Mouse (Mus musculus) 416B (cell line): Measurements from ENCODE around the gene Scube3.

Source experiments
- DNase-seq: peaks from one replicate; pipeline ENCODE4 v3.0.0; 2011; ENCODE audit warnings: low read depth

Gene Scube3

GRCm38 (mm10) chr17:28141771-28142699 is at the start of gene Scube3:
Scube3 (plus strand) TSS chr17:28142141.
- DNase-seq: no peak

- peak; percentile 41 for DNase-seq
Measured at GRCm38 (mm10) chr17:28092297-28092696, 49.6 kb upstream of the Scube3 start.

DNA sequence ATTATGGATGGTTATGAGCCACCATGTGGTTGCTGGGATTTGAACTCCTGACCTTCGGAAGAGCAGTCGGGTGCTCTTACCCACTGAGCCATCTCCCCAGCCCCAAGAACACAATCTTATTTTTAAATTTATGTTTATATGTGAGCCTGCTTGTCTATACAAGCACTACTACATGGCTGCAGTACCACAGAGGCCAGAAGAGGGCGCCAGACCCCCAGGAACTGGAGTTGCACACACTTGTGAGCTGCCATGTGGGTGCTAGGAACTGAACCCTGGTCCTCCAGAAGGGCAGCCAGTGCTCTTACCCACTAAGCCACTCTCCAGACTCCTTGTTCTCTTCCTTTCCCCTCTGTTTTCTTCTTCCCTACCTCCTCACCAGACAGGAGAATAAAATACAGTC is 48.1 kb upstream of the Scube3 start:
- no peak for DNase-seq

GRCm38 (mm10) chr17:28096418-28096817 is 45.5 kb upstream of the Scube3 start:
- DNase-seq: peak; percentile 78

GRCm38 (mm10) chr17:28097308-28097707 is 44.6 kb upstream of the Scube3 start:
- DNase-seq: no peak

DNA sequence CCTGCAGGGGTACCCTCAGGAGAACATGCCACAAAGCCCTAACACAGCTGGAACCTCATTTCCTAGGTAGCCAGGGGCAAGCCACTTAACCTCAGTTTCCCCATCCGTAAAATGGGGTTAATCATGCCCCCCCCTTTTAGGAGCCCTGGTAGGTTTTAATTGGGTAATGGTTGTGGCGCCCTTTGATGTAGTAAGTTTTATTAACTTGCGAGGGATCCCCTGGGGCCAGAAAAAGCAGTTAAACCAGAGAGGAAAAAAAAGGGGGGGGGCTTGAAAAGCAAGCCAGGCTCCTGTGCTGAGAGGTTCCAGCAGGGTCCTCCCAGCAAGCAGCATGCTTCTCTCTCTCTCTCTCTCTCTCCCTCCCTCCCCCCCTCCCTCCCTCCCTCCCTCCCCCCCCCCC is 42.9 kb upstream of the Scube3 start:
- no peak for DNase-seq

- peak; percentile 52 for DNase-seq
Measured at GRCm38 (mm10) chr17:28100669-28101068, 41.3 kb upstream of the Scube3 start.

GRCm38 (mm10) chr17:28101284-28101887 is 40.6 kb upstream of the Scube3 start:
- DNase-seq: no peak

- DNase-seq: no peak
Measured at GRCm38 (mm10) chr17:28101902-28102319, 40.0 kb upstream of the Scube3 start.

- no peak for DNase-seq
Measured at GRCm38 (mm10) chr17:28104416-28104815, 37.5 kb upstream of the Scube3 start.

DNA sequence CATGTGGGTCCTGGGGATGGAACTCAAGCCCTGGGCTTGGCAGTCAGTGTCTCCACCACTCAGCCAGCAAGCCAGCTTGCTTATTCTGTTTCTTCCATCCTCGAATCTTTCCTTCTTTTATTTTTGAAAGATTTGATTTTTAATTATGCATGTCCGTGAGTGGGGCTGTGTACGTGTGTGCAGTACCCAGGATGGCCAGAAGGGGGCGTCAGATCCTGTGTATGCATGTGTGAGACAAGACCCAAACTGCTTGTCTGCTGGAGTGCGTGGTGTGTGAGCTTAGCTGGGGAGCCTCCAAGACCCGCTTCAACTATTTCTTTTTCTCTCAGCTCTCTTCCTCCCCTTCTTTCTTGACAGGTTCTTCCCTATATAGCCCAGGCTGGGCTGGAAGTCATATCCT is 35.6 kb upstream of the Scube3 start:
- DNase-seq: peak; percentile 43

DNA sequence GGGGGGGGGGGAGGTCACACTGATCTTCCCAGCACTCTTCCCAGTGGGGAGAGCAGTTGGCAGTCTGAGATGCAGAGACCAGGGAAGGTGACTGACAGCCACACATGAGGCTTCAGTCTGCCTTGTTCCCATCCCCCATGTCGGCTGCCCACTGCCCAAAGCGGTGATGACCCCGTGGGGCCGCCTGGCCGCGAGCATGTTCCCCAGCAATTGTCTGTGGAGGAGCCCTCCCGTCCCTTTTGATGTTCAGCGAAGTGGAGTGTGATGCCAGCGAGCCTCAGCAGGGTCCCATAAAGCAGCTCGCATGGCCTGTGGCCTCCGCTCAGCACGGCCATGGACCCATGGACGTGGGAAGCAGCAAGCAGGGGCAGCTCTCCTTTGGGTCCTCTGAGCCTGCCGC is 34.7 kb upstream of the Scube3 start:
- DNase-seq: no peak

GRCm38 (mm10) chr17:28112266-28112665 is 29.7 kb upstream of the Scube3 start:
- DNase-seq: no peak

GRCm38 (mm10) chr17:28116335-28116734 is 25.6 kb upstream of the Scube3 start:
- DNase-seq: no peak

DNA sequence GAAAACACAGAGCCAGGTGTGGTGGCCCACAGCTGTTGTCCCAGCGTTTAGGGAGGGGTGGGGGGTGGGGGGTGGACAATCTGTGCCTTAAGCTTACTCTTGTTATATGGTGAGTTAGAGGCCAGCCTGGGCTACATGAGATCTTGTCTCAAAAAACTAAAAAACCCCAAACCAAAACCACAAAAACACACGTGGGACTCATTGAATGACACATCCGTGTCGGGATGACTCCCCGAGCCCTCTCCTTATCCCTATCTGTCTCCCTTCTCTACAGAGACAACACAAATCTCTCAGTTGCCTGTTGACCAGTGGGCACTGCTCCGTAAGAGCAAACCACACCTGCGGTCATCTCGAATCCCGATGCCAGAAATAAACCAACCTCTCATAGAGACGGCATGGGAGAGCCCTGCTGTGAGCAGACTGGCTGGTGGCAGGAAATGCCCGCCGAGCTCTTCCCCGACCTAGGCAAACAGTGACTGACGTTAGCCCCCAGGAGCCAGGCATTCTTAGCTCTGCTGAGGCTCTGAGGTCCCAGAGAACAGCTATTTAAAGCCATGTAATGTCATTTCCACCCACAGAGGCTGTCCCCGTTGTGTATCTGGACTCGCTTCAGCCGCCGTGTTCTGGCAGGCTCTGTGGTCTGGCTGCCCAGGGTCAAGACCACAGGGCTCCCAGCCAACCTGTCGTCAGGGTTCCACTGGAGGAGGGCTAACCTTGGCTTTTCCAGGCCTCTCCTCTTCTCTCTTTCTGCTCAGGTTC is 24.3 kb upstream of the Scube3 start:
- DNase-seq: peak; percentile 71

GRCm38 (mm10) chr17:28120460-28120859 is 21.5 kb upstream of the Scube3 start:
- no peak for DNase-seq

GRCm38 (mm10) chr17:28122949-28123348 is 19.0 kb upstream of the Scube3 start:
- DNase-seq: no peak

DNA sequence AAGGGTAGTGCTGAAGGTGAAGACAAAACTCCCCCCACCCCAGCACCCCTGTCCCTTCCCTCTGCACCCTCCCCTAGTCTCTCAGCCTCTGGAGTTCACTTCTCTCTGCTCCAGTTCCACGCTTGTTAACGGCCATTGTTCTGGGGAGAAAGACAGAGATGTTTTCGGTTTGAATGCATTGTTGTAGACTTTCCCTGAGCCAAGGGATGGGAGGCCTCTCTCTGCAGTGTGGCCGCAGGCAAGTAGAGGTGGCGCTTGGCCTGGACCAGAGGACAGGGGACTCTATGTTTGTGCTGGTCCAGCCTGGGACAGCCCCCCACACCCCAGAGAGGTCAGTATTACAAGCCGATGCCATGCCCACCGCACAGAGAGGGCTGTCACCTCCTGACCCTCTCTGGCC is 18.3 kb upstream of the Scube3 start:
- no peak for DNase-seq

- no peak for DNase-seq
Measured at GRCm38 (mm10) chr17:28124368-28124767, 17.6 kb upstream of the Scube3 start.

DNA sequence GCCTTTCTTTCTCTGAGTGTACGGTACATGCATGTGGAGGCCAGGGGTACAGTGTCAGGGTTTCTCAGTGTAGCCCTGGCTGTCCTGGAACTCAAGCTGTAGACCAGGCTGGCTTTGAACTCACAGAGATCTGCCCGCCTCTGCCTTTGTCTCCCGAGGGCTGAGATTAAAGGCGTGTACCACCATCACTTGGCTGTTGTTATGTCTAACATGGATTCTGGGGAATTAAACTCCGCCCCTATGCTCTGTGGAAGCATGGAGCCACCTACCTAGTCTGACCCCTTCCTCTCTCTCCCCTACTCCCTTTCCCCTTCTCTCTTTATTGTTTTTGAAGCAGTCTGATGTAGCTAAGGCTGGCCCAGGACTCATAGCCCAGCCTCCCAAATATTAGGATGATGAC is 12.1 kb upstream of the Scube3 start:
- DNase-seq: no peak

GRCm38 (mm10) chr17:28130391-28131125 is 11.4 kb upstream of the Scube3 start:
- no peak for DNase-seq

- DNase-seq: no peak
Measured at GRCm38 (mm10) chr17:28131156-28131555, 10.8 kb upstream of the Scube3 start.
